Mouse (Mus musculus) brown adipose tissue, adult 24 weeks (tissue): Measurements from ENCODE around the gene Ubqln4. TPM values are rescaled to one million over a fixed set of nuclear protein-coding genes. Genes with fewer than 3 reads are reported as not detected.

Experiments
- H3K27ac ChIP-seq: fragments of 200-500 bp; replicated peaks from 2 replicates; pipeline ENCODE4 v1.5.1; 2012; ENCODE audit warnings: low read depth, mild to moderate bottlenecking, low read length
- H3K4me1 ChIP-seq: fragments of 200-500 bp; 2 replicates; pipeline ENCODE4 v1.6.1; 2012; ENCODE audit warnings: low read length, mixed read lengths; ENCODE audit not compliant: control insufficient read depth, insufficient read depth, insufficient read length
- H3K4me3 ChIP-seq: fragments of 200-500 bp; 2 replicates; pipeline ENCODE4 v1.5.1; 2012; ENCODE audit warnings: low read depth, mild to moderate bottlenecking, low read length, moderate library complexity; ENCODE audit not compliant: insufficient read depth
- polyA plus RNA-seq: library from polyadenylated mRNA; stranded (reverse); fragments of >200 nt; gene quantifications from 2 replicates; pipeline ENCODE4 v1.2.4, GENCODE M21; 2012; ENCODE audit not compliant: missing spikeins, insufficient read depth, insufficient read length

The Ubqln4 gene
- polyA plus RNA-seq, 1 experiment = 42.2 TPM

- H3K27ac ChIP-seq = peak overlapping the region; percentile 59
- peak overlapping the region; percentile 59 for H3K4me3 ChIP-seq
- peaks cover 10% of the 10 kb centered on the region; the same call in 1 of the 2 replicates for H3K4me1 ChIP-seq
Measured at GRCm38 (mm10) chr3:88607065-88607757, 53.7 kb downstream of the Ubqln4 start.

- Histone ChIP-seq H3K4me1 (peaks cover 10% of the 10 kb centered on the region; the same call in 1 of the 2 replicates), H3K27ac (peak overlapping the region; percentile 59), H3K4me3 (peak overlapping the region; percentile 59)
Measured at GRCm38 (mm10) chr3:88607758-88608138, 54.2 kb downstream of the Ubqln4 start.

GRCm38 (mm10) chr3:88609066-88609465 lies 55.5 kb downstream of the Ubqln4 start:
- H3K27ac ChIP-seq = peak overlapping the region; percentile 29; the same call in 1 of the 2 replicates
- H3K4me3 ChIP-seq = no peak overlapping the region
- peaks cover 10% of the 10 kb centered on the region; the same call in 1 of the 2 replicates for H3K4me1 ChIP-seq

GRCm38 (mm10) chr3:88614418-88614817 lies 60.9 kb downstream of the Ubqln4 start:
- H3K4me3 ChIP-seq = no peak overlapping the region
- H3K27ac ChIP-seq = no peak overlapping the region
- peaks cover 22% of the 10 kb centered on the region for H3K4me1 ChIP-seq

GRCm38 (mm10) chr3:88615117-88615516 lies 61.6 kb downstream of the Ubqln4 start:
- Histone ChIP-seq H3K27ac (peak overlapping the region; percentile 26; the same call in 1 of the 2 replicates), H3K4me1 (peaks cover 26% of the 10 kb centered on the region), H3K4me3 (no peak overlapping the region)

GRCm38 (mm10) chr3:88615902-88616391 lies 62.4 kb downstream of the Ubqln4 start:
- Histone ChIP-seq H3K4me1 (peaks cover 26% of the 10 kb centered on the region), H3K4me3 (peak overlapping the region; percentile 62), H3K27ac (peak overlapping the region; percentile 91)

- Histone ChIP-seq H3K4me3 (peak overlapping the region; percentile 62), H3K4me1 (peaks cover 26% of the 10 kb centered on the region), H3K27ac (peak overlapping the region; percentile 91)
Measured at GRCm38 (mm10) chr3:88616951-88617500, 63.5 kb downstream of the Ubqln4 start.

GRCm38 (mm10) chr3:88618074-88618871 lies 64.7 kb downstream of the Ubqln4 start:
- H3K4me1 ChIP-seq = peaks cover 26% of the 10 kb centered on the region
- peak overlapping the region; percentile 65 for H3K27ac ChIP-seq
- H3K4me3 ChIP-seq = peak overlapping the region; percentile 40

Other genes with a start within 250 kb of the Ubqln4 start
- 96.8 and 101 TPM in 2 replicates for gene Glmp, start 228.7 kb upstream of the Ubqln4 start, polyA plus RNA-seq
- gene Tmem79, start 217.6 kb upstream of the Ubqln4 start, polyA plus RNA-seq = 89.9 and 111 TPM in 2 replicates
- 14.2 and 24.1 TPM in 2 replicates for gene Smg5, start 217.5 kb upstream of the Ubqln4 start, polyA plus RNA-seq
- 2.1 TPM in 2 replicates for gene Paqr6, start 189.2 kb upstream of the Ubqln4 start, polyA plus RNA-seq
- not detected in 2 replicates for gene Bglap3, start 181.0 kb upstream of the Ubqln4 start, polyA plus RNA-seq
- gene Bglap2, start 175.1 kb upstream of the Ubqln4 start, polyA plus RNA-seq = not detected in 2 replicates
- gene Bglap, start 169.3 kb upstream of the Ubqln4 start, polyA plus RNA-seq = not detected in 2 replicates
- gene Pmf1, start 143.4 kb upstream of the Ubqln4 start, polyA plus RNA-seq = 25.1 and 30.8 TPM in 2 replicates
- gene Slc25a44, start 128.6 kb upstream of the Ubqln4 start, polyA plus RNA-seq = 71.0 and 78.1 TPM in 2 replicates
- gene Sema4a, start 92.6 kb upstream of the Ubqln4 start, polyA plus RNA-seq = 25.7 and 30.2 TPM in 2 replicates
- 33.8 and 35.7 TPM in 2 replicates for gene Lmna, start 43.8 kb upstream of the Ubqln4 start, polyA plus RNA-seq
- 0.16 and 0.21 TPM in 2 replicates for gene Mex3a, start 21.4 kb upstream of the Ubqln4 start, polyA plus RNA-seq
- gene Rab25, start 5.5 kb upstream of the Ubqln4 start, polyA plus RNA-seq = not detected in 2 replicates
- gene Lamtor2, start 684 bp upstream of the Ubqln4 start, polyA plus RNA-seq = 209 and 224 TPM in 2 replicates
- gene Ssr2, start 22.1 kb downstream of the Ubqln4 start, polyA plus RNA-seq = 84.2 and 89.0 TPM in 2 replicates
- gene Arhgef2, start 52.2 kb downstream of the Ubqln4 start, polyA plus RNA-seq = 13.7 and 23.6 TPM in 2 replicates
- not detected in 2 replicates for gene Rxfp4, start 99.4 kb downstream of the Ubqln4 start, polyA plus RNA-seq
- gene Khdc4, start 132.0 kb downstream of the Ubqln4 start, polyA plus RNA-seq = 17.1 and 28.6 TPM in 2 replicates
- gene Rit1, start 163.1 kb downstream of the Ubqln4 start, polyA plus RNA-seq = 22.5 and 27.8 TPM in 2 replicates
- gene Syt11, start 221.4 kb downstream of the Ubqln4 start, polyA plus RNA-seq = 3.3 and 6.7 TPM in 2 replicates